Mouse (Mus musculus) common myeloid progenitor, adult 5-6 weeks (primary cell): Measurements from ENCODE around the gene Il20ra. TPM values are rescaled to one million over a fixed set of nuclear protein-coding genes. Genes with fewer than 3 reads are reported as not detected.

ENCODE experiments used
- ATAC-seq: replicated peaks from 2 replicates; pipeline ENCODE4 v1.8.0; 2016; ENCODE audit warnings: low read depth, mild to moderate bottlenecking, moderate TSS enrichment, inconsistent platforms; ENCODE audit not compliant: poor library complexity, severe bottlenecking
- total RNA-seq: library from RNA; stranded (forward); fragments of 200-1000, 187-1606 nt; gene quantifications from 2 replicates; pipeline ENCODE4 v1.2.3, GENCODE M21; 2017

Gene Il20ra
- total RNA-seq, 1 experiment from 2014 or later = 1.6 TPM

DNA sequence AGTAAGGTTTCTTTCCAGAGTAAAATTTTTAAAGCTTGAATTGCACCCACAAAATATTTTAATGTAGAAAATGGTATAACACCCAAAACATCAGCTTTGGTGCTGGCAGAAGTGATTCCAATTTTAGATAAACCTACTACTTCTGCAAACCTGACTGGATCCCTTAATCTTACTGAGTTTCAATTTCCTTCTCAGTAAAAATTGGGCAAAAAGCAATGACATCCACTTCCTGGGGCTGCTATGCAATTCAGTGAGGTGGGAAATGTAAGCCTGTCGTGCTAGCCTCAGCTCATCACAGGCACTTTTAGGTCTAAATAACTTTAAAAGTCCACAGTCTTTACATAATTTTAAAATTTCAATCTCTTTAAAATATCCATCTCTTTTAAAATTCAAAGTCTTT is 33.8 kb downstream of the Il20ra start:
- ATAC-seq = peak; percentile 48; the same call in 1 of the 2 replicates

DNA sequence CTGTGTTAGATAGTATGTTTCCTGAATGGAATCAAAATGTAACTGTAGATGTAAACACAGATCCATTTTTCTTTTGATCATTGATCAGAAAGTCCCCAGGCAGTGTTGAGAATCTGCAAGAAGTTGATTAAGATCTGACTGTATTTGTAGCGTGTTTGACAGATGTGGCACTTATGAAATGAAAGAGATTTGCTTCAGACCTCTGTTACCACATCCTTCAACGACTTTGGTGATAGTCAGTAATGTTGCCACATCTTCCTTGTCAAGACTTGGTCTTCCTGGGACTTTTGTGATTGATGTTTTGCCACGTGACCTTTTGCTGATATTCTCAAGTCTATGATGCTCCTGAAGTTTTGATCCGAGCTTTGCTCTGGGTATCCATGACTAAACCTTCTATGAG is 35.3 kb downstream of the Il20ra start:
- ATAC-seq = 0 out of 2 replicates have a peak, but pooled peaks have one; percentile 32

DNA sequence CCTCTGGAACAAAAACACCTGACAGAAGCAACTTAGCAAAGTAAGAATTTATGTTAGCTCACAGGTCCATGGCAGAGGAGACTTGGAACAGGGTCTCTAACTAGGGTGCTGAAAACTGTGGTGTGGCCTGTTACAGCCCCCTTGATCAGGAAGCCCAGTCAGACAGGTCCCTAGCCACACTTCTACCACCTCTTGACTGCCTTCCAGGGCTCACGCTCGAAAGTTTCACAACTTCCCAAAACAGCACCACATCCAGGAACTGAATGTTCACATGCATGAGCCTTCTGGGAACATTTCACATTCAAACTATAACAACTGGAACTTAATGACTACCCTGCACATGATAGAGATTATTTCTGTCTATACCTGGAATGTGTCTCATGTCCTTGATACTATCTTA is 53.1 kb downstream of the Il20ra start:
- peak; percentile 68 for ATAC-seq

DNA sequence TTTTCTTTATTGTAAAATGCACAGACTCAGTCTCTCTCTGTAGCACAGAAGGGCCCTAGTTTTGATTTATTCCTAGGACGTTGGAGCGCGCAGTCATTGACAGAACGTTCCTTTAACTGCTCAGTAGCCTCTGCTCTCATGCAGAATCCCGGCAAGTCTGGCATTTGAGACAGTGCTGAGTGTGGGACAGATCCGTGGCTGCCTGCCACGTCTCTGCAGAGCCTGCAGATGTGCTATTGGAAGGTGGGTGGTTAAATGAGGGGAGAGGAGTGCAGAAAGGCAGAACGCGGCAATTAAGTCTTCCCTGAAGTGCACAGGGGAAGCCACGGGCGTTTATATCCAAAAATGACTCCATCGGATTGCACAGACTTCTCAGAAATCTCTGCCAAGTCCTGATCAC is 66.7 kb downstream of the Il20ra start:
- ATAC-seq = no peak

- ATAC-seq = peak; percentile 62; the same call in 1 of the 2 replicates
These were observed 69.0 kb downstream of the Il20ra start for GRCm38 (mm10) chr10:19781365-19781764.

DNA sequence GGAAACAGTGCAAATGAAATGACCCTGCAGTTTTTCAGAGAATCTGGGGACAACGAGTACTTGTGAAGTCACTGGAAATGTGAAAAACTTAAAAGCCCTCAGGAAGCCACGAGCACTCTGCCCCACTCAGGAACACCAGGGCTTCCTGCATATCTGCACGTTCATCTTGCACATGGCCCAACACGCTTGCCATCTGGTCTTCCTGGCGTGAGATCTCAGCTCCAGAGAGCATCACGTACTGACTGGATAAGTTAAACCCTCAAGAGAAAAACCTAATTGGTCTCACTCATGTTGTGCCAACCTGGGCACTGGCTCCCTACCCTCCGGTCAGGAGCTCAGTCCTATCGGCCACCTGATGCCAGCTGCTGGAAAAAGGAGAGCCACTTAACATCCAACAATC is 82.6 kb downstream of the Il20ra start:
- ATAC-seq = peak; percentile 36; the same call in 1 of the 2 replicates

GRCm38 (mm10) chr10:19802958-19803357 is 90.6 kb downstream of the Il20ra start:
- ATAC-seq = peak; percentile 60

DNA sequence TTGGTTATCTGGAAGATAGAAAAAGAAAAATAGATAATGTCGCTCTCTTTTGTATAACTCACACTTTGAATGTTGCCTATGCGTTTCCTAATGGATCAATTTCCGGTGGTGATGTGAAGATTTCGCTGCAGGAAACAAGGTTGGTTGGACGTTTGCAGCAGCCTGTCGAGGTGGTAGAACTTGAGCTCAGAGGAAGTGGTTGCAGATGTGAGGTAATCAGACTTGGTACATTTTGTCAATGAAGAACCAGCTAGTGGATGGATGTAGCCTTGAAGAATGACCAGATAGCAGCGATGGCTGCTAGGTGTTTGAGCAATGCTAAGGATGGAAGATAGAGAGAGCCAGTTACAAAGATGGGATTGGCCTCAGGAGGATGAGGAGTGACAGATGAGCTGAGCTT is 92.4 kb downstream of the Il20ra start:
- 0 out of 2 replicates have a peak, but pooled peaks have one; percentile 15 for ATAC-seq

Other genes starting within 250 kb of the Il20ra start
- gene Ifngr1, start 120.6 kb upstream of the Il20ra start, total RNA-seq = 122 and 127 TPM in 2 replicates
- gene Il22ra2, start 90.6 kb upstream of the Il20ra start, total RNA-seq = 0.34 and 2.3 TPM in 2 replicates
- 5.8 and 7.0 TPM in 2 replicates for gene Slc35d3, start 138.9 kb downstream of the Il20ra start, total RNA-seq
- 15.3 and 35.2 TPM in 2 replicates for gene Pex7, start 195.1 kb downstream of the Il20ra start, total RNA-seq
- 19.0 and 22.0 TPM in 2 replicates for gene Map3k5, start 221.9 kb downstream of the Il20ra start, total RNA-seq